Mouse (Mus musculus) lung, postnatal 0 days (tissue): ENCODE measurements around the gene Fam83d. TPM values are rescaled to one million over a fixed set of nuclear protein-coding genes. Genes with fewer than 3 reads are reported as not detected.

Experiments used
- ATAC-seq: fragments of 200-750 bp; cut with Nextera tagmentation; 2 replicates; pipeline ENCODE4 v1.8.0; 2017; ENCODE audit warnings: moderate library complexity
- DNase-seq: peaks from one replicate; pipeline ENCODE4 v3.0.0-alpha.2; 2016; ENCODE audit warnings: low spot score
- H3K27ac ChIP-seq: fragments of 300-500 bp; sonication (generic); 2 replicates; pipeline ENCODE4 v1.5.1; 2014; ENCODE audit warnings: antibody characterized with exemption, mild to moderate bottlenecking, low read length, mixed read lengths
- H3K27me3 ChIP-seq: fragments of 300-500 bp; sonication (generic); replicated peaks from 2 replicates; pipeline ENCODE4 v1.6.1; 2014; ENCODE audit warnings: low read length, mixed read lengths; ENCODE audit not compliant: insufficient read depth
- H3K36me3 ChIP-seq: fragments of 300-500 bp; sonication (generic); 2 replicates; pipeline ENCODE4 v1.6.1; 2014; ENCODE audit warnings: low read length, mixed read lengths; ENCODE audit not compliant: insufficient read depth
- H3K4me1 ChIP-seq: fragments of 300-500 bp; sonication (generic); 2 replicates; pipeline ENCODE4 v1.6.1; 2014; ENCODE audit warnings: antibody characterized with exemption, low read depth, low read length, mixed read lengths; ENCODE audit not compliant: insufficient read depth
- H3K4me2 ChIP-seq: fragments of 300-500 bp; sonication (generic); replicated peaks from 2 replicates; pipeline ENCODE4 v1.6.1; 2014; ENCODE audit warnings: low read depth, mild to moderate bottlenecking, low read length, moderate library complexity, mixed read lengths
- H3K4me3 ChIP-seq: fragments of 300-500 bp; sonication (generic); 2 replicates; pipeline ENCODE4 v1.5.1; 2014; ENCODE audit warnings: low read depth, low read length
- H3K9ac ChIP-seq: fragments of 300-500 bp; sonication (generic); replicated peaks from 2 replicates; pipeline ENCODE4 v1.6.1; 2014; ENCODE audit warnings: low read depth, mild to moderate bottlenecking
- H3K9me3 ChIP-seq: fragments of 300-500 bp; sonication (generic); 2 replicates; pipeline ENCODE4 v1.6.1; 2016; ENCODE audit warnings: low read length, mixed read lengths
- CTCF ChIP-seq: IDR thresholded peaks from 2 replicates; pipeline ENCODE4 v1.5.1; 2016; ENCODE audit warnings: antibody characterized with exemption, mild to moderate bottlenecking
- EP300 ChIP-seq: IDR thresholded peaks from 2 replicates; pipeline ENCODE4 v1.6.1; 2016; ENCODE audit warnings: antibody characterized with exemption, mild to moderate bottlenecking, control low read depth
- WGBS: fragments of 180-500 bp; shearing (Covaris S2); extraction: QIAGEN DNeasy Blood & Tissue Kit; methylation state at CpG from one replicate; pipeline ENCODE4 v1.1.7; 2014; 5-methylcytosine and 5-hydroxymethylcytosine counted together
- polyA plus RNA-seq: library from polyadenylated mRNA; unstranded; fragments of >200 nt; fragmentation: Nextera tagmentation; extraction: Ambion mirVana; gene quantifications from 2 replicates; pipeline ENCODE4 v1.2.1, GENCODE M21; 2015

Gene Fam83d
- polyA plus RNA-seq, 1 experiment from 2014 or later: 4.5 TPM

GRCm38 (mm10) chr2:158772808-158773207 is 4.9 kb downstream of the Fam83d start:
- peak; percentile 13 for DNase-seq
- Histone ChIP-seq H3K27ac (no peak overlapping the region), H3K4me1 (peaks cover 27% of the 10 kb centered on the region), H3K4me2 (no peak overlapping the region), H3K9ac (no peak overlapping the region), H3K4me3 (no peak overlapping the region), H3K27me3 (no peaks in the 10 kb centered on the region), H3K36me3 (no peaks in the 10 kb centered on the region), H3K9me3 (no peaks in the 10 kb centered on the region)
- ATAC-seq: no peak
- TF ChIP-seq CTCF: no peak
- no peak for TF ChIP-seq EP300
- 69% methylated on average over 13 of the region's 13 CpGs for WGBS

- H3K4me2 ChIP-seq: no peak overlapping the region
- H3K9ac ChIP-seq: no peak overlapping the region
- no peaks in the 10 kb centered on the region for H3K9me3 ChIP-seq
- DNase-seq (no peak), ATAC-seq (no peak)
- H3K4me3 ChIP-seq: no peak overlapping the region
- WGBS: 52% methylated on average over 8 of the region's 8 CpGs
- peaks cover 24% of the 10 kb centered on the region for H3K4me1 ChIP-seq
- no peaks in the 10 kb centered on the region for H3K36me3 ChIP-seq
- H3K27me3 ChIP-seq: no peaks in the 10 kb centered on the region
- TF ChIP-seq EP300 (no peak), CTCF (no peak)
- no peak overlapping the region for H3K27ac ChIP-seq
These were observed 7.0 kb downstream of the Fam83d start for GRCm38 (mm10) chr2:158774886-158775285.

GRCm38 (mm10) chr2:158776716-158777115 is 8.8 kb downstream of the Fam83d start:
- H3K27ac ChIP-seq: no peak overlapping the region
- H3K9me3 ChIP-seq: no peaks in the 10 kb centered on the region
- no peaks in the 10 kb centered on the region for H3K27me3 ChIP-seq
- peaks cover 17% of the 10 kb centered on the region; the same call in 1 of the 2 replicates for H3K4me1 ChIP-seq
- ATAC-seq: no peak
- WGBS: 66% methylated on average over 4 of the region's 4 CpGs
- DNase-seq: no peak
- H3K4me2 ChIP-seq: no peak overlapping the region
- TF ChIP-seq CTCF: no peak
- TF ChIP-seq EP300: no peak
- no peaks in the 10 kb centered on the region for H3K36me3 ChIP-seq
- no peak overlapping the region for H3K4me3 ChIP-seq
- no peak overlapping the region for H3K9ac ChIP-seq

GRCm38 (mm10) chr2:158777490-158777889 is 9.6 kb downstream of the Fam83d start:
- H3K27me3 ChIP-seq: no peaks in the 10 kb centered on the region
- DNase-seq (no peak), ATAC-seq (0 out of 2 replicates have a peak, but pooled peaks have one; percentile 3)
- TF ChIP-seq EP300: no peak
- TF ChIP-seq CTCF: no peak
- WGBS: 23% methylated on average over 6 of the region's 6 CpGs
- H3K4me3 ChIP-seq: no peak overlapping the region
- H3K9me3 ChIP-seq: no peaks in the 10 kb centered on the region
- H3K4me2 ChIP-seq: no peak overlapping the region
- peaks cover 17% of the 10 kb centered on the region; the same call in 1 of the 2 replicates for H3K4me1 ChIP-seq
- H3K9ac ChIP-seq: no peak overlapping the region
- no peaks in the 10 kb centered on the region for H3K36me3 ChIP-seq
- no peak overlapping the region for H3K27ac ChIP-seq

- Histone ChIP-seq H3K9ac (no peak overlapping the region), H3K4me1 (peaks cover 17% of the 10 kb centered on the region; the same call in 1 of the 2 replicates), H3K27me3 (no peaks in the 10 kb centered on the region), H3K4me2 (no peak overlapping the region), H3K9me3 (no peaks in the 10 kb centered on the region), H3K4me3 (no peak overlapping the region), H3K27ac (no peak overlapping the region), H3K36me3 (no peaks in the 10 kb centered on the region)
- DNase-seq (peak; percentile 61), ATAC-seq (peak; percentile 68)
- 40% methylated on average over 7 of the region's 7 CpGs for WGBS
- no peak for TF ChIP-seq CTCF
- TF ChIP-seq EP300: no peak
These were observed 10.5 kb downstream of the Fam83d start for GRCm38 (mm10) chr2:158778349-158778748.

- no peak for DNase-seq
- no peaks in the 10 kb centered on the region for H3K27me3 ChIP-seq
- no peak overlapping the region for H3K9ac ChIP-seq
- H3K4me3 ChIP-seq: no peak overlapping the region
- peaks cover 17% of the 10 kb centered on the region; the same call in 1 of the 2 replicates for H3K4me1 ChIP-seq
- no peaks in the 10 kb centered on the region for H3K9me3 ChIP-seq
- TF ChIP-seq EP300: no peak
- no peak for TF ChIP-seq CTCF
- no peaks in the 10 kb centered on the region for H3K36me3 ChIP-seq
- no peak overlapping the region for H3K27ac ChIP-seq
- no peak for ATAC-seq
- WGBS: 90% methylated on average over 7 of the region's 7 CpGs
- no peak overlapping the region for H3K4me2 ChIP-seq
These were observed 13.2 kb downstream of the Fam83d start for GRCm38 (mm10) chr2:158781126-158781525.
